Mouse (Mus musculus) retina, postnatal 1 day (tissue): ENCODE data around the gene Tctex1d1.

Source experiments
- DNase-seq: peaks from one replicate; pipeline ENCODE4 v3.0.0-alpha.2; 2012

Tctex1d1 gene

GRCm38 (mm10) chr4:102978440-102978839 lies at the start of gene Tctex1d1:
Gene Tctex1d1, plus strand, starts transcription at chr4:102978606.
- DNase-seq, result peak; percentile 67

DNA sequence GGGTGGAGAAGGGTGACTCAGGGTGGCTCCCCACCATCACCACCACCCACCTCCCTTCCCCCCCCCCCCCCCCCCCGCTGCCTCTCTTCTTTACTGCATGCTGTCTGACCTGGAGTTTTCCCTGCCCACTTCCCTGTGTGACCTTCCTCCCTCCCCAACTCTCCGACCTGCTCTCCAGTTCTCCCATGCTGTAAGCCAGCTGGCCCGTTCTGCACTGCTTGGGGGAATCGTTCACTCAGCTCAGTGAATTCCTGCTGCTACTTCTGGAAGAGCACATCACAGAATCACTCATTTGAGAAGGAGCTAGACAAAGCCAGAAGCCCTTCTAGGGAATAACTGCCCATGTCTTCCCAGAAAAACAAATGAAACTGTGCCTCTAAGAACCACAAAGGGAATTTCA lies 48.9 kb upstream of the Tctex1d1 start:
- peak; percentile 5 for DNase-seq

GRCm38 (mm10) chr4:102930679-102931078 lies 47.7 kb upstream of the Tctex1d1 start:
- DNase-seq, result no peak

DNA sequence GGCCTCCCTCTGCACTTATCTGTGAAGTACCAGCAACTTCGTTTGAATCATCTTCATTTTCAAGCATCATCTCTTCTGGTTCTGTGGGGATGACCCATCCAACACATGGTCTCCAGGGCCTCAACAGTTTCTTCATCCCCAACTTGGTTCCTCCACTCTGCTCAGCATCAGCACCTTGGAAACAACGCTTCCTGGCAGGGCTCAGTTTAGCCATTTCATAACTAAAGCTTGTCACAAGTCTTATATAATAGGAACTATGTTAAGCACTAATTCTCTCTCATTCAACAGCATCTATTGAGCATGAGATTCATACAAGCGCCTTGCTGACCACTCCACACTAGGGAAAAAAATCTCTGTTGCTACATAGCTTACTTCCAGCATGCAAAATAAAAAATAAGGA lies 38.1 kb upstream of the Tctex1d1 start:
- DNase-seq, result no peak

DNA sequence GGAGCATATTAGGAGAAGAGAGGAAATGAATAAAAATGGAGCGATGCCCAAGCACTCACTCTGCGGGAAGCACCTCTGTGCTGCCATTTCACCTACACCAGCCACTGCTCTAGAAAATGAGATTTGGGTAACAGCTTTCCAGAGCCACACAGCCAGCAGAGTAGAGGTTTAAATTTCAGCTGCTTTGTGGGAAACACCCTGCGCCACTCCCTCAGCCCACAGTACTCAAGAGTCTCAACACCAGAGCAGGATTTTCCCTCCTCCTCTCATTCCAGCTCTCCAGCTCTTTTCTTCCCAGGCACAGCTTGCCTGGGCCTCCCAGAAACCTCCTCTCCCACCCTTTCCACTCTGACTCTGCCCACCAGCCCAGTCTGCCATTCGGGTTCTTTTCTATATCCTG lies 37.7 kb upstream of the Tctex1d1 start:
- no peak for DNase-seq

DNA sequence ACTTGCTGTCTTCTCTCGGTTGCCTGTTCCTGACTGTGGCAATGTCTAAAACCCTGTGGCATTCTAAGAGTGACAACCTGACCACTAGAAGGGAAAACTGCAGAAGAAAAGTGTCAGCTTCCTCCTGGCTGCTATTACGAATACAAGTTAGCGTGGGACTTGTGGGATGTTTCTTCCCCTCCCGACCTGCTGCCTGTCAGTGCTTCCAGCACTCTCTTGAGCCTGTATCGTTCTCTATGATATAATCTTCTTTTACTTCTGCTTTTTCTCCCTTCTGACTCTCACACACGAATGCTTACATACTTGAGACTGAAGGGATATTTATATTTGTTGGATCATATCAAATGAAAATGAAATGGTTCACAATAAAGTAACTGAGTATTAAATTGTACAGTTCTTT lies 34.1 kb upstream of the Tctex1d1 start:
- no peak for DNase-seq

DNA sequence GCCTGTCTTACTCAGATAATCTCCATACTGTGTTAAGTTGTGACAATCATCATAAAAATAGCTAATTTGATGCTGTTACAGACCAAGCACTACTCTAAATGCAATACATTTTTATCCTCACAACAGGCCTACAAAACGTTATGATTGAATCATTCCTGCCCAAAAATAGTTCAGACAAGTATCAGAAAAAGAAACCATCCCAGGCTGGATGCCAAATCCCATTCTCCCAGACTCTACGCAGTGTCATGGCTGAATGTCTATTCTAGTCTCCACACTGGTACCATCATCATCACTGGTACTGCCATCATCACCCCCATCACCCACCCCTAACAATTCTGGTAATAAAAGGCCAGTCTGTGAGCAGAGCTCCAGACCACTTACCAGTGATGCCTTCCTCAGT lies 25.9 kb upstream of the Tctex1d1 start:
- DNase-seq, result no peak

DNA sequence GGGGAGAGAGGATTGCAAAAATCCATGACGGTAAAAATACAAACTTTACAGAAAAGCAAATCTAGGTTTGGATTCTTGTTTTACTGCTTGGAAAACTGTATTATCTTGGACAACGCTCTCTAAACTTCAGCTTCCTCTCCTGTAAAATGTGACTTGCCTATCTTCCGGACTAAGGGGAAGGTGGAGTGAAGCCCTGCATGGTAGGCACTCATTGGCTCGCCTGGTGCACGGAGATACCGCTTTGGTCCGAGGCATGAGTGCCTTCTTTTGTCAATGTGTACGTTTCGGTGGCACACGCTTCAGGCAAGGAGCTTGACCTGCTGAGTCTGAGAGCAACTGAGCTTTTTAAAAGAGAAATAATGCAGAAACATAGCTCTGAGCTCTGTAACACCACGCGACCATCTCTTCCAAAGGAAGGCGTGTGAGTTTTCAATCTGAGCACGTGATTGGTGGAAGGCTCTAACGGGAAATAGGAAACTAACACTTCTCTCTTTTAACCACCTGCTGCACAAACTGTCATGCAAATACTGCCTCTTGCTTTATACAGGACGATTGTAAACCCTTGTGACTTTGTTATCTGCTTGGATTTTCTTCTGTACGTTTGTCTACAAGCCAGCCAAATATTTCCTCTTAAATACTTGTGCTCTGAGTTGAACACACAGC lies 23.0 kb upstream of the Tctex1d1 start:
- no peak for DNase-seq

DNA sequence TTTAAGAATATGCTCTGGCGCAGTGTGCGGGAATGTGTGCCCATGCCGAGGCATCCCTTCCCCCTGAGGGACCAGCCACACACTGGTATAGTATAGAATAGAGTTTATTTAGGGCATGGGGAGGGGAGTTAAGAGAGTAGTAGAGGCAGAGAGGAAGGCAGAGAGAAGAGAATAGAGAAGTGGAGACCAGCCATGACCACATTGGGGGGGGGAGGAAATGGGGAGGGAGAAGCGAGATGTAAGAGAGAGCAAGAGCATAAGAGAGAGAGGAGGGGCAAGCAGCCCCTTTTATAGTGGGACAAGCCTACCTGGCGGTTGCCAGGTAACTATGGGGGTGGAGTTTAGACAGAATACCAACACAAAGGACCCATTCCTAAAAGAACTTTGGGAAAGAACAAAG lies 19.0 kb upstream of the Tctex1d1 start:
- no peak for DNase-seq

DNA sequence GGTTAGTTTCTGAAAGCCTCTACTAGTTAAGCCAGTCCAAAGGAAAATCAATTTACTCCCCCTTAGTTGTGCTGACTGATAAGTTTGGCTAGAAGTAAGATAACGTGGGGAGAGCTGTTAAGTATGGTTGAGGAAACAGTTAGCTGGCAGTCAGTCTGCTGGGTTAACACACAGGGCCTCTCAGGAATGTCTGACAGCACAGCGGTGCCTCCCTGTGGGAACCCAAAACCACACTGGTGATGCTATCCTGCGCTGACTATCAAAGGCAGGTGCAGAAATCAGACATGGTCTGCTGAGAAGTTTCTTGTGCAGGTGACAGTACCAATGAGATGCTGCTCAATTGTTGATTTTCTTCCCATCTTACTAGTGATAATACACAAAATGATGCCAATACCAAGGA lies 14.2 kb upstream of the Tctex1d1 start:
- no peak for DNase-seq

GRCm38 (mm10) chr4:102967811-102968210 lies 10.6 kb upstream of the Tctex1d1 start:
- DNase-seq, result no peak

GRCm38 (mm10) chr4:102969599-102969998 lies 8.8 kb upstream of the Tctex1d1 start:
- no peak for DNase-seq

GRCm38 (mm10) chr4:102971159-102971558 lies 7.2 kb upstream of the Tctex1d1 start:
- DNase-seq, result no peak

GRCm38 (mm10) chr4:102972071-102972470 lies 6.3 kb upstream of the Tctex1d1 start:
- DNase-seq, result no peak

- DNase-seq, result no peak
These were observed 4.2 kb upstream of the Tctex1d1 start for GRCm38 (mm10) chr4:102974172-102974571.

DNA sequence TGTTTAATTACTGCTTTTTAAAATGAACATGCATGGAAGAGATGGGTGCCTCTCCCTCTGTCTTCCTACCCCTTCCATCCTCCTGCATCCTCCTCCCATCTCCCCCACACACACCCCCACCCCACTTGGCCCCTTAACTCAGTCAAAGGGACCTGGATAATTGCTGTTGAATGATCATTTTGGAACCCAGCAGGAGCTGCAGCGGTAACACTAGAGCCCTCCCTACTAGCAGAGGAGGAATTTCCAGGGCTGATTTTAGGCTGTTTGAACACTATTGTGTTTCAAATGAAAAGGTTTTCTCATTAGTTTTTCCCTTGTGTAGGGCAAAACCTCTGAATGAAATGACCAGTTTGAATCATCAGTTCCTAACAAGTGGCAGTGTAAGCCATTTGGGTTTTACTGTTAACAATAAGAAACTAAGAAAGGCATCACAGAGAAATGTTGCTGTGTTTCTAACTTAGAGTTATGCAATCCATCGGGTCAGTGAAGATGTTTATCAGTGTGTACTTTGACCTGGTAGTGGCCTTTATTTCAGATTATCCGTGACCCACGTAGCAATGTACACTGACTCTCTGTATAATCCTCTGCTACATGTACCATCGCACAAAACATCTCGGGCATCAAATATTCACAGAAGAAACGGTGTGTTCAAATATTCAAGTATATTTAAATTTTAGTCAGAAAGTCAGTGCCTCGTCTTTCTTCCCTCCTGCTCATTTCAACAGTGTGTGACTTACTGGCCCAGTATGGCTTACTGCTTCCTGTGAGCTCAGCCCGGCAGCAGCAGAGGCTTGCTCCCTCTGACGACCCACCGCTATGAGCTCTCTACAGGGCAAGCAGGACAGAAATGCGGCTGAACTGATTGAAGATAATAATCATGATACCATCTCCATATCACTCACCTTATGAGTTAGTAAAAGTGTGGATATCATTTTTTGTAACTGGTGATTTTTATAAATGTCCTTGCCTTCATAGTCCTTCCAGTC lies 1.8 kb upstream of the Tctex1d1 start:
- peak; percentile 38 for DNase-seq

DNA sequence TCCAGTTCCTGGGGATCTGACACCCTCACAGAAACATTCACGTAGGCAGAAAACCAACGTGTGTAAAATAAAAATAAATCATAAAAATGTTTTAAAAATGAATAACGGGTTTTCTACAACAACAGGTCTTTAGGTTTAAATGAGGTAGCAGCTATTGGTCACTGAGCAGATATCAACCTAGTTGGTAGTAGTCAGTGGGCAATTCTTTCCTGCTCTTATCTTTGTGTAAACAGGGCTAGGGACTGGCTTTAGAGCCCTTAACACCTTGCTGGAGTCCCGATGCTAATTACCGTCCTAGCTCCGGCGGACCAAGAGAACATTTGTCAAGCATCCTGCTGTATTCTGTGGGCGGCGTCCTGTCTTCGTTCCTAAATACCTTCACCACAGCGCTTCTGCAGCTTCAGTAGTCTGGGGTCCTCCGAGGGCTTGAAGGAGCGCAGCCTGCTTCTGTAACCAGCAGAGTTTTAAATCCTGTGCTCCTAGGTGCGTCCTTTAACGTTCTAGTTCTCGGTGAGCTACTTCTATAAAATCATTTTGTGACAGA lies 556 bp upstream of the Tctex1d1 start:
- DNase-seq, result peak; percentile 36

GRCm38 (mm10) chr4:102979385-102979784 lies 979 bp downstream of the Tctex1d1 start:
- no peak for DNase-seq

GRCm38 (mm10) chr4:102981709-102982108 lies 3.3 kb downstream of the Tctex1d1 start:
- DNase-seq, result no peak

GRCm38 (mm10) chr4:102986173-102986572 lies 7.8 kb downstream of the Tctex1d1 start:
- DNase-seq, result peak; percentile 34

DNA sequence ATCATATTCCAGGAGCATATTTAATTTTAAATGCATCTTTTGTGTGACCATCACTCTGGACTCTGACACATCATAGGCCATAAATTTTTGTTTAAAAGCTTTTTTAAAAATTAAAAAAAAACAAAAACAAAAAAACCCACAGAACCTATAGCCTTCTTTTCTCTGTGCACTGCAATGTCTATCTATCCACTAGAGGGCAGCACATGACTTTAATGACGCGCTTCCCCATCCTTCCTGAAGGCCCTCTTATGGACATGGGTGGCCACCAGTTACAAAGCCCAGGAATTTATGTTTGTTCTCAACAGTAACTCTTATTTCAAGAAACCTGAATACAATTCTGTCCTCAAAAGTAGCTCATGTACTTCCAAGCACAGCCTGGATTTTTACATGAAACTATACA lies 8.5 kb downstream of the Tctex1d1 start:
- peak; percentile 85 for DNase-seq

- peak; percentile 64 for DNase-seq
These were observed 8.9 kb downstream of the Tctex1d1 start for GRCm38 (mm10) chr4:102987325-102987724.

- DNase-seq, result no peak
These were observed 9.3 kb downstream of the Tctex1d1 start for GRCm38 (mm10) chr4:102987756-102988155.

DNA sequence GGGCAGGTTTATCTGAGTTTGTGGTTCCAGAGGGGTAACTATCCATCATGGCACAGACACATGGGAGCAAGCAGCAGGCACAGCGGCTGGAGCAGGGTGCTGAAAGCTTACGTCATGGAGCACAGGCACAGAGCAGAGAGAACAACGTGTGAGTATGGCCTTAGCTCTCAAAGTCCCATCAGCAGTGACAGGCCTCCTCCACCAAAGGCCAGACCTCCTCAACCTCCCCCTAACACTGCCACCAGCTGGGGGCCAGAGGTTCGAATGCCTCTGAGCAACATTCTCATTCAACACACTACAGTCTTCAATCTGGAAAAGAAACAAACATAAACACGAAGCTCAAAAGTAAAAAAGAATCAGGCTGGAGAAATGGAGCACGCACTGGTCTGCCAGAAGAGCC lies 10.1 kb downstream of the Tctex1d1 start:
- no peak for DNase-seq
